Mouse (Mus musculus) erythroblast, embryonic 14.5 days (primary cell): ENCODE data around the gene Cblc.

Source experiments
- GATA1 ChIP-seq: IDR thresholded peaks from 2 replicates; pipeline ENCODE4 v1.6.1; 2012; ENCODE audit warnings: low read length, inconsistent platforms, mixed read lengths
- TAL1 ChIP-seq: IDR thresholded peaks from 3 replicates; pipeline ENCODE4 v1.6.1; 2012; ENCODE audit warnings: low read length, inconsistent platforms, mixed read lengths

GRCm38 (mm10) chr7:19796254-19796653, 355 bp downstream of the Cblc start:
- no peak for TF ChIP-seq GATA1
- no peak for TF ChIP-seq TAL1
